Mouse (Mus musculus): ENCODE data around the gene Pdpr. TPM values are rescaled to one million over a fixed set of nuclear protein-coding genes. Genes with fewer than 3 reads are reported as not detected.
"Not testable (repeated sequence)": the region's sequence is repeated elsewhere in the genome, so short reads cannot be mapped to it uniquely, and the experiment has no call there.

The Pdpr gene
- 10 to 100 TPM; 28.0 to 29.3 TPM for total RNA-seq (2021)
- long read RNA-seq, experiment 1, partial matches to known transcripts = 1 of 23 reads
- long read RNA-seq, experiment 1, other reads (novel, unspliced or antisense) = 22 of 23 reads
- long read RNA-seq, experiment 2, partial matches to known transcripts = 0 of 11 reads
- long read RNA-seq, experiment 2, other reads (novel, unspliced or antisense) = 11 of 11 reads

- DNase-seq (ENCODE audit: low spot score in 2 of 2) = peak; percentile 83 to 92
Observed at GRCm38 (mm10) chr8:111093865-111094718, at the start of gene Pdpr. TSS of gene Pdpr (plus strand) at chr8:111094630.

GRCm38 (mm10) chr8:111048694-111049093 is 45.7 kb upstream of the Pdpr start:
- no peak for DNase-seq (ENCODE audit: low spot score in 2 of 2)

DNA sequence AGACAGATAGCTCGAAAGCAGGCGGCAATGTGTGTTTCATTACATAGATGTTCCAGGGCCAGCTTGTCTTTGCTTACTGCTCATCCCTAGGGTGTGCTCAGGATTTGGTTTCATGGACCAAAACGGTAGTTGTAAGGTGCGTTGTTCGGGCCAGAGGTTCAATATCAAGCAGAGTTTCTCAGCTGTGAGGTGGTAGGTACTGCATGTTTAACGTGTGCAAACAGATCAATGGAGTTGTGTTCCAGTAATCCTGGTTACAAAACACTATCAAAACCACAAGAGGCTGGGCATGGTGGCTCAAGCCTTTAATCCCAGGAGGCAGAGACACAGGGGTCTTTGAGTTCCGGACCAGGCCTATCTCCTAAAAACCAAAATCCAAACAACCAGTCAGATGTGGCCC is 45.3 kb upstream of the Pdpr start:
- DNase-seq (ENCODE audit: low spot score in 2 of 2) = no peak

DNA sequence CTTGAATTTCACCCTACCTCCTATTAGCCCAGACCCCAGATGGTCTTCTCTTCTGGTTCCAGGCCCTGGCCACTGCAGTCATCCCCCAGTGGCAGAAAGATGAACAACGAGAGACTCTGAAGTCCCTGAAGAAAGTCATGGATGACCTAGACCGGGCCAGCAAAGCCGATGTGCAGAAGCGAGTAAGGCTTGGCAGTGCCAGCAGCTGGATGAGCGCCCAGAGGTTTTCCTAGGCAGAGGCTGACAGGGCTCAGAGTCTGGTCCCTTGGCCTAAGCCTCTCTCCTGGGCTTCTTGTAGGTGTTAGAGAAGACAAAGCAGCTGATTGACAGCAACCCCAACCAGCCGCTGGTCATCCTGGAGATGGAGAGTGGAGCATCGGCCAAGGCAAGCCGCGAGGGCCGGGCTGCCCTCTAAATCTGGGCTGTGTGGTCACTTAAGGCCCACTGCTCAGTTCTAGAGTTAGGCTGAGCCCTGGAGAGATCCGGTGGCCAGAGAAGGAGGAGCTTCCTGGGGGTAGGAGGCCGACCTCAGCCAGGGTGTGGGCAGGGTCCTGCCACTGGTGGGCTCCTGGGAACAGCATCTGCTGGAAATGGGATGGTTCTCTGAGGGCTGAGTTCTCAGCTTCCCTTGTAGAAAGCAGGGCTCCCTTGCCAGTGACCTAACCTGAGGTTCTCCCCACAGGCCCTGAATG is 40.5 kb upstream of the Pdpr start:
- no peak for DNase-seq (ENCODE audit: low spot score in 2 of 2)

DNA sequence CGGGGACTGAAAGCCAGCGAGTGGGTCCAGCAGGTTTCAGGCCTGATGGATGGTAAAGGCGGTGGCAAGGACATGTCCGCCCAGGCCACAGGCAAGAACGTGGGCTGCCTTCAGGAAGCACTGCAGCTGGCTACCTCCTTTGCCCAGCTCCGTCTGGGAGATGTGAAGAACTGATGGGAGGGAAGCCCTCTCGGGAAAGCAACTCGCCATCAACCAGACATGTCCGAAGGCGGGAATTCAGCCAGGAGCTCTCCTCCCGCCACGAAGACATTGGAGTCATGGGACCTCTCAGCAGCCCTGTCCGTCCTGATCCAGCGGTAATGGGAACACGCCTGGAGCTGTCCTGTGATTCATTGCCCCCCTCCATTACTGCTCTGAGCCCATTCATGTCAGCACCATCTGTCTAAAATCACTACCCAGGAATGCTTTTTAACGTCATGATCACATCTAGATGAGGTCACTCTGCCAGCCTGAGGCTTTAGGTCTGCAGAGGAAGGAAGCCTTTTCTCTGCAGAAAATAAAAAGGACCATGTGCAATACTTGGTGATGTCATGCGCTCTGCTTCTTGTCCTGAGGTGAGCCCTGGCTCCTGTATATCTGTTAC is 39.3 kb upstream of the Pdpr start:
- no peak for DNase-seq (ENCODE audit: low spot score in 2 of 2)

DNA sequence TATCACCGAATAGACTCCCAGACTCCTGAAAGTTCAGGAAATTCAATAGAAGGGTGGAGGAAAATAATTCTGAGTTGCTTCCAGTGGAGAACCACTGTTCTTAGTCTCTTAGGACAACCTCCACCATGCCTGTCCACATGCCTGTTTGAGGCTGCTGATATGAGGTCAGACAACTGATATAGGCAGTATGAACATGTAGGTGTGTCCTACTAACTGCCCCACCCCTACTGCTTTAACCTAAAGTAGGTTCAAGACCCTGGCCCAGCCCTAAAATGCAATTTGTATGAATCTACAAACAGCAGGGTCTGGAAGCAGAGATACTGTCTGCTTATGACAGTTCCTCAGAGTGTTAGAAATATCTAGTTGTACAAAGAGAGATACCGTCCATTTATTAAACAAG is 38.8 kb upstream of the Pdpr start:
- DNase-seq (ENCODE audit: low spot score in 2 of 2) = no peak

DNA sequence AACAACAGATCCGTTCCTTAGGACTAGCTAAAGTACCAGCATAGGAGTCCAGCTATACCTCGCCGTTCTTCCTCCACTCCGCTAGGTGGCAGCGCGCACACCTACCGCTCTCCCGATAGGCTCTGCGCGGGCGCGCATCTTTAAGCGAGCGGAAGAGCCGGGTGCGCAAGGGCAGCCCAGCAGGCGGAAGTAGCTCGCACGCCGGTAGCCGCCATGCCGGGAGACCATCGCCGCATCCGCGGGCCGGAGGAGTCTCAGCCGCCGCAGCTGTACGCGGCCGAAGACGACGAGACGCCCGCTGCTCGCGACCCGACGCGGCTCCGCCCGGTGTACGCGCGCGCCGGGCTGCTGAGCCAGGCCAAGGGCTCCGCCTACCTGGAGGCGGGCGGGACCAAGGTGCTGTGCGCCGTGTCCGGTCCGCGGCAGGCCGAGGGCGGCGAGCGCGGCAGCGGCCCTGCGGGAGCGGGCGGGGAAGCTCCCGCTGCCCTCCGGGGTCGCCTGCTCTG is 38.2 kb upstream of the Pdpr start, which contains the start of gene Exosc6:
TSS of gene Exosc6 (plus strand) at position 182 of the 506 bp plus-strand sequence.
- peak; percentile 89 to 96 for DNase-seq (ENCODE audit: low spot score in 2 of 2)

GRCm38 (mm10) chr8:111056691-111057293 is 37.6 kb upstream of the Pdpr start:
- peak; percentile 33 to 34 for DNase-seq (ENCODE audit: low spot score in 2 of 2)

GRCm38 (mm10) chr8:111058946-111059572 is 35.4 kb upstream of the Pdpr start:
- DNase-seq (ENCODE audit: low spot score in 2 of 2) = no peak

DNA sequence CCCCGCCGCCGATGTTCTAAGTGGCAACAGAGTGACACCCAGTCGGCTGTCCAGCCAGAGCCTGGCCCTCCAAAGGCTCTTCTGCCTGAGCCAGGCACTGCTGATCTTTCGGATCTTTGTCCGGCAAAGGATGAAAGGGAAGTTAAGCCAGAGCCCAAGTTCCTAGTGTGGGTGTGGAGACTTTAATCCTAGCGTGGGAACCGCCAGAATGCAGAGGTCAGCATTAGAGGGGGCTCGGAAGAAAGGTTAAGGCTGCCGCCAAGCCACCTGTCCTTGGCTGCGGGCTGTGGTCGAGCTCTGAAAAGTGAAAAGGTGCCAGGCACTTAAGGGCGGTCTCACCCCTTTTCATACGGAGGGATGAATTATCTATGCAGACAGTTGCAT is 32.8 kb upstream of the Pdpr start:
- peak in 1 of 2 experiments; percentile 19 for DNase-seq (ENCODE audit: low spot score in 2 of 2)

GRCm38 (mm10) chr8:111062072-111062757 is 32.2 kb upstream of the Pdpr start:
- peak; percentile 94 to 98 for DNase-seq (ENCODE audit: low spot score in 2 of 2)

DNA sequence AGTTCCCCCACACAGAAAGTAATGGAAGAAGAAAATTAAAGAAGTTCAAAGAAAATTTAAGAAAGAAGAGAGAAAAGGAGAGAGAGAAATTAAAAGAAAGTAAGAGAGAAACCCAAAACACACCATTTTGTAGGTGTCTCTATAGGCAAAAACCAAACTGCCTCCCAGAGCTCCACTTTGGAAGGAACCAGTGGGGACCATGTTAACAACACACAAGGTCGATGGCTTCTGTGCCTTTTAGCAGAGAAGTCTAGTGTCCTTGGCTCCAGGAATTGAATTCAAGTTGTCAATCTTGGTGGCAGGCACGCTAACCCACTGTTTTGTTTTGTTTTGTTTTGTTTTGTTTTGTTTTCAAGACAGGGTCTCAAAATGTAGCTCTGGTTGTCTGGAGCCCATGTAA is 31.5 kb upstream of the Pdpr start:
- no peak for DNase-seq (ENCODE audit: low spot score in 2 of 2)

- no peak for DNase-seq (ENCODE audit: low spot score in 2 of 2)
Observed at GRCm38 (mm10) chr8:111066308-111066707, 28.1 kb upstream of the Pdpr start.

GRCm38 (mm10) chr8:111067439-111067838 is 27.0 kb upstream of the Pdpr start:
- no peak for DNase-seq (ENCODE audit: low spot score in 2 of 2)

DNA sequence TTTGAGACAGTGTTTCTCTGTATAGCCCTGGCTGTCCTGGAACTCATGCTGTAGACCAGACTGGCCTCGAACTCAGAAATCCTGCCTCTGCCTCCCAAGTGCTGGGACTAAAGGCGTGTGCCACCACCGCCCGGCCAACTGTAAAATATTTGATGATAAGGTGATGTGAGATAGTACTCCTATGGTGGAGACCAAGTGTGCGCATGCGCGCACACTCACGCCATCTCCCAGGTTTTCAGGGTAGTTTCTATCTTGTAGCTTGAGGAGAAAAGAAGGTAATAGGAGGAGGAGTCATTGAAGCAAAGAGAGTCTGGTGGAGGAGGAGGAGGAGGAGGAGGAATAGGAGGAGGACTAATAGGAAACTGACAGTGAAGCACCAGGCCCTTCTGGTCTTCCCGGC is 25.8 kb upstream of the Pdpr start:
- DNase-seq (ENCODE audit: low spot score in 2 of 2) = not testable (repeated sequence)

DNA sequence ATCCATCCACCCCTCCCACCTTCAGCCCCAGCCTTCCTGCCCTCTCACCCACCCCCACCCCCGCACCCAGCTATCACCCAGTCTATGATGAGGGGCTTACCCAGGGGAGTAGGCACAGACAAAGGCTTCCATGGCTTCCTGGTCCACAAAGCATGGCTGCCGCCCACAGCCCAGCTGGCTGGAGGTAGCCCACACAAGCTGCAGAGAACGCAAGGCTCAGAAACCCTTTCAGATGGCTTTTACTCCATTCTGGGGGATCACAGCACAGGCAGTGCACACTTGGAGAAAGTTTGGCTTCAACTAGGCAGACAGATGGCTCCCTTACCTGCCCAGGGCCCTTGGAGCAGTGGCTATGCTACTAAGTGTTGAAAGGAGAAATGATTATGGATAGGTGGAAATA is 18.5 kb upstream of the Pdpr start:
- peak; percentile 63 to 81 for DNase-seq (ENCODE audit: low spot score in 2 of 2)

DNA sequence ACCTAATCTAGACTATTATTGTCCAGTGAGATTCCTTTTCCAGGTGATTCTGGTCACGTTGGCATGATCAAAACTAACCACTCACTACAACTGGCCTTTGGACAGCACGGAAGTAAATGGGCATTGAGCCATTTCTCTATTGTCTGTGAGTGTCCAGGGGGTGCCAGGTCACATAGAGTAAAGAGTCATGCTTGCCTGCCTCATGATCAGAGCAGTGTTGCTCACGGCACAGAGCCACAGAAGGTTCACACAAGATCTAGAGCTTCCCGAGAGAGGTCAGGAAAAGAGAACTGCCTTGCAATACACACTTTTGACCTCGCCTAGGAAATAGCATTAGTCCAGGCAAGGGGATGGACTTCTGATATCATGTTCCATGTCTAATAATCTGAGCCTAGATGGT is 15.0 kb upstream of the Pdpr start:
- no peak for DNase-seq (ENCODE audit: low spot score in 2 of 2)

- DNase-seq (ENCODE audit: low spot score in 2 of 2) = no peak
Observed at GRCm38 (mm10) chr8:111079861-111080271, 14.6 kb upstream of the Pdpr start.

GRCm38 (mm10) chr8:111081580-111082258 is 12.7 kb upstream of the Pdpr start:
- no peak for DNase-seq (ENCODE audit: low spot score in 2 of 2)
